Comparison of ENCODE assay signal across 8 mouse cellular contexts in genomic region chr13:46633320-46634132, GRCm38 (mm10). TPM values are rescaled to one million over a fixed set of nuclear protein-coding genes. Genes with fewer than 3 reads are reported as not detected.
A peak's percentile ranks its signal among the peaks of the same experiment; 100 is the strongest.
DNase-seq lines count a peak whose midpoint lies in the region; ATAC-seq and TF ChIP-seq lines count a peak whose summit lies in the region.

No protein-coding gene starts in this region.

- no peak for TF ChIP-seq CTCF in left cerebral cortex, adult 2 months (IDR thresholded peaks at IDR 0.05)
- no peak for TF ChIP-seq CTCF in heart, adult 2 months (IDR thresholded peaks at IDR 0.05)

- intact Hi-C loops in left cerebral cortex, adult 2 months (cut with DNase I) = no loop called here
- intact Hi-C loops in heart, adult 2 months (cut with DNase I) = no loop called here

- TF ChIP-seq POLR2A in heart, adult 2 months (IDR thresholded peaks at IDR 0.05; ENCODE audit: insufficient read depth, low read depth, low read length) = no peak

- no peaks in the 10 kb centered on the region for H3K27me3 ChIP-seq in forebrain, embryonic 14.5 days (replicated peaks; ENCODE audit: control insufficient read depth, insufficient read depth, low read length)
- H3K27me3 ChIP-seq in neural tube, embryonic 14.5 days (ENCODE audit: control insufficient read depth, insufficient read depth, low read length) = no peaks in the 10 kb centered on the region
- H3K27me3 ChIP-seq in heart, adult 2 months (ENCODE audit: control insufficient read depth, insufficient read depth, low read length) = no peaks in the 10 kb centered on the region

- peak overlapping the region; percentile 55 for H3K9ac ChIP-seq in forebrain, embryonic 14.5 days (ENCODE audit: low read length)
- 0 out of 2 replicates have a peak overlapping the region, but pooled peaks have one; percentile 34 for H3K9ac ChIP-seq in neural tube, embryonic 14.5 days (replicated peaks; ENCODE audit: low read depth, low read length)
- no peak overlapping the region for H3K9ac ChIP-seq in heart, adult 2 months (ENCODE audit: low read depth, low read length)

- H3K79me2 ChIP-seq in heart, adult 2 months (replicated peaks; ENCODE audit: control insufficient read depth, insufficient read depth, low read length) = no peaks in the 10 kb centered on the region

- H3K4me3 ChIP-seq in forebrain, embryonic 14.5 days (ENCODE audit: low read depth, low read length) = peak overlapping the region; percentile 10
- 0 out of 2 replicates have a peak overlapping the region, but pooled peaks have one; percentile 0 for H3K4me3 ChIP-seq in left cerebral cortex, adult 2 months
- no peak overlapping the region for H3K4me3 ChIP-seq in neural tube, embryonic 14.5 days (ENCODE audit: low read depth, low read length)
- no peak overlapping the region for H3K4me3 ChIP-seq in heart, adult 2 months

- peak; percentile 5 for DNase-seq in cerebellum, adult 11 months
- DNase-seq in forebrain, embryonic 14.5 days (ENCODE audit: low spot score) = peak; percentile 89
- DNase-seq in left cerebral cortex, adult 2 months (ENCODE audit: extremely low spot score in 1 of 2, low spot score in 2 of 2) = peak; percentile 44 to 57
- no peak for DNase-seq in heart, adult 2 months
- DNase-seq in spleen, postnatal 10 days (ENCODE audit: low spot score in 2 of 2) = no peak

- H3K9me3 ChIP-seq in forebrain, embryonic 14.5 days (replicated peaks; ENCODE audit: control insufficient read depth, low read length) = no peaks in the 10 kb centered on the region
- H3K9me3 ChIP-seq in neural tube, embryonic 14.5 days (ENCODE audit: control insufficient read depth, low read length) = no peaks in the 10 kb centered on the region

- peaks cover 14% of the 10 kb centered on the region for H3K4me1 ChIP-seq in forebrain, embryonic 14.5 days (ENCODE audit: control insufficient read depth, insufficient read depth, low read length)
- H3K4me1 ChIP-seq in neural tube, embryonic 14.5 days (ENCODE audit: control insufficient read depth, insufficient read depth, low read length) = peaks cover 4% of the 10 kb centered on the region; the same call in 1 of the 2 replicates
- no peaks in the 10 kb centered on the region for H3K4me1 ChIP-seq in heart, adult 2 months (ENCODE audit: control insufficient read depth, insufficient read depth, low read length)

- H3K4me2 ChIP-seq in forebrain, embryonic 14.5 days (ENCODE audit: low read length) = peak overlapping the region; percentile 49
- peak overlapping the region; percentile 40 for H3K4me2 ChIP-seq in neural tube, embryonic 14.5 days (ENCODE audit: low read depth, low read length)

- ATAC-seq in cerebellum, adult (ENCODE audit: insufficient number of reproducible peaks, low FRiP score, low TSS enrichment) = no peak; the same call in 1 of the 2 replicates
- ATAC-seq in forebrain, embryonic 14.5 days = peak; percentile 88
- peak; percentile 85 for ATAC-seq in neural tube, embryonic 14.5 days (ENCODE audit: low read depth)
- ATAC-seq in CD4-positive, CD25-positive, alpha-beta regulatory T cell, adult 4 months = no peak

- 6% methylated on average over 18 of the region's 18 CpGs for WGBS in forebrain, embryonic 14.5 days
- 21% methylated on average over 18 of the region's 18 CpGs for WGBS in neural tube, embryonic 14.5 days
- WGBS in heart, adult 2 months = 74% methylated on average over 18 of the region's 18 CpGs

- no peaks in the 10 kb centered on the region for H3K36me3 ChIP-seq in forebrain, embryonic 14.5 days (ENCODE audit: control insufficient read depth, insufficient read depth, low read length)
- no peaks in the 10 kb centered on the region for H3K36me3 ChIP-seq in neural tube, embryonic 14.5 days (ENCODE audit: control insufficient read depth, insufficient read depth, low read length)
- H3K36me3 ChIP-seq in heart, adult 2 months (ENCODE audit: control insufficient read depth, insufficient read depth, low read length) = no peaks in the 10 kb centered on the region

- TF ChIP-seq EP300 in heart, adult 2 months (IDR thresholded peaks at IDR 0.05; ENCODE audit: insufficient read depth, low read depth, low read length) = no peak

- peak overlapping the region; percentile 64 for H3K27ac ChIP-seq in forebrain, embryonic 14.5 days (ENCODE audit: low read depth, low read length)
- H3K27ac ChIP-seq in left cerebral cortex, adult 2 months = peak overlapping the region; percentile 86
- H3K27ac ChIP-seq in neural tube, embryonic 14.5 days (ENCODE audit: low read depth, low read length) = peak overlapping the region; percentile 58
- no peak overlapping the region for H3K27ac ChIP-seq in heart, adult 2 months

RNA-seq across cellular contexts. Expression of gene Fam8a1, which starts 35.8 kb away (rescaled TPM):
- 13.6 and 14.9 TPM in 2 replicates for polyA plus RNA-seq in forebrain, embryonic 14.5 days (2014; fragmentation: Nextera tagmentation; extraction: Ambion mirVana)
- 10 to 100 TPM; 86.4 to 87.4 TPM for total RNA-seq in left cerebral cortex, adult 2 months (2021)
- 14.7 and 14.9 TPM in 2 replicates for polyA plus RNA-seq in neural tube, embryonic 14.5 days (2014; fragmentation: Nextera tagmentation; extraction: Ambion mirVana)
- total RNA-seq in heart, adult 2 months (2021) = 10 to 100 TPM; 32.7 to 38.3 TPM
- 9.7 and 17.4 TPM in 2 replicates for polyA plus RNA-seq in heart, adult 2 months (2012; rRNA removed)
- polyA plus RNA-seq in CD4-positive, CD25-positive, alpha-beta regulatory T cell, adult 4 months (2017; shearing (Covaris generic)) = 1 to 10 TPM; 8.5 to 9.0 TPM

Comparison
In these comparisons a context has a peak if more than half of its experiments do, and no peak if none do; other contexts are left out.
1. DNase-seq: peak in cerebellum, adult 11 months (single experiment), forebrain, embryonic 14.5 days (single experiment) and left cerebral cortex, adult 2 months (2 of 2); none in heart, adult 2 months (0 of 2) and spleen, postnatal 10 days (0 of 2).
2. ATAC-seq: peak in forebrain, embryonic 14.5 days (single experiment) and neural tube, embryonic 14.5 days (single experiment); none in cerebellum, adult (single experiment) and CD4-positive, CD25-positive, alpha-beta regulatory T cell, adult 4 months (single experiment).
3. H3K4me3 ChIP-seq: peak in forebrain, embryonic 14.5 days (single experiment) and left cerebral cortex, adult 2 months (single experiment); none in neural tube, embryonic 14.5 days (single experiment) and heart, adult 2 months (single experiment).